Mouse (Mus musculus) cerebellum, adult 2 months (tissue): ENCODE measurements at regions not wholly inside any gene's neighbourhood (a gene's known extent, or its start where the extent isn't known, plus 50 kb on each side); places are given as distances from the start of the nearest gene placed in this dataset.

ENCODE experiments used
- DNase-seq, 2 experiments: peaks; one replicate each; pipeline ENCODE4 v3.0.0; 2021
- H3K27ac ChIP-seq: fragments of 200-500 bp; 2 replicates; pipeline ENCODE4 v1.5.1; 2012; ENCODE audit warnings: low read length, control low read depth, inconsistent platforms; ENCODE audit not compliant: insufficient read depth
- H3K27me3 ChIP-seq: fragments of 200-500 bp; 2 replicates; pipeline ENCODE4 v1.6.1; 2012; ENCODE audit warnings: inconsistent platforms, mild to moderate bottlenecking, low read length, moderate library complexity; ENCODE audit not compliant: control insufficient read depth, insufficient read depth
- H3K4me1 ChIP-seq: fragments of 200-500 bp; 2 replicates; pipeline ENCODE4 v1.6.1; 2011; ENCODE audit warnings: low read length; ENCODE audit not compliant: control insufficient read depth, insufficient read depth
- H3K4me3 ChIP-seq: fragments of 200-500 bp; replicated peaks from 2 replicates; pipeline ENCODE3; 2011; ENCODE audit warnings: mild to moderate bottlenecking, low read depth, low read length, control low read depth; ENCODE audit not compliant: insufficient read depth
- CTCF ChIP-seq: fragments of 200-500 bp; IDR thresholded peaks from 2 replicates; pipeline ENCODE4 v1.5.1; 2011; ENCODE audit warnings: low read depth, mild to moderate bottlenecking, control low read depth, low read length, moderate library complexity, borderline replicate concordance; ENCODE audit not compliant: insufficient read depth
- POLR2A ChIP-seq: fragments of 200-500 bp; IDR thresholded peaks from 2 replicates; pipeline ENCODE4 v1.6.1; 2011; ENCODE audit warnings: low read length, control low read depth, borderline replicate concordance; ENCODE audit not compliant: insufficient read depth
- WGBS: fragments of 180-500 bp; shearing (Covaris S2); methylation state at CpG from one replicate; pipeline ENCODE4 v1.1.7; 2018; 5-methylcytosine and 5-hydroxymethylcytosine counted together

- H3K4me3 ChIP-seq, result no peak overlapping the region
- H3K27ac ChIP-seq, result no peak overlapping the region
- H3K4me1 ChIP-seq, result peaks cover 6% of the 10 kb centered on the region; the same call in 1 of the 2 replicates
- WGBS, result 91% methylated on average over 3 of the region's 3 CpGs
- TF ChIP-seq CTCF (no peak), POLR2A (no peak)
- DNase-seq, result no peak
- H3K27me3 ChIP-seq, result no peaks in the 10 kb centered on the region
Measured at GRCm38 (mm10) chr13:99062936-99063335, 78.6 kb upstream of the 1700024P04Rik start.

- peak; percentile 33 to 56 for DNase-seq
- H3K27ac ChIP-seq, result no peak overlapping the region
- 38% methylated on average over 13 of the region's 13 CpGs for WGBS
- no peaks in the 10 kb centered on the region for H3K27me3 ChIP-seq
- H3K4me3 ChIP-seq, result no peak overlapping the region
- peaks cover 7% of the 10 kb centered on the region; the same call in 1 of the 2 replicates for H3K4me1 ChIP-seq
- TF ChIP-seq CTCF (no peak), POLR2A (no peak)
Measured at GRCm38 (mm10) chr13:99058131-99058970, 74.0 kb upstream of the 1700024P04Rik start.

GRCm38 (mm10) chr13:99057696-99058095 lies 73.3 kb upstream of the 1700024P04Rik start:
- 95% methylated on average over 6 of the region's 6 CpGs for WGBS
- no peak overlapping the region for H3K27ac ChIP-seq
- H3K4me3 ChIP-seq, result no peak overlapping the region

GRCm38 (mm10) chr13:99057293-99057588 lies 72.9 kb upstream of the 1700024P04Rik start:
- TF ChIP-seq CTCF (no peak), POLR2A (no peak)
- Histone ChIP-seq H3K27ac (no peak overlapping the region), H3K4me3 (no peak overlapping the region), H3K27me3 (no peaks in the 10 kb centered on the region), H3K4me1 (peaks cover 7% of the 10 kb centered on the region; the same call in 1 of the 2 replicates)
- no peak for DNase-seq
- 67% methylated on average over 3 of the region's 3 CpGs for WGBS

More at GRCm38 (mm10) chr13:99057696-99058095, 73.3 kb upstream of the 1700024P04Rik start:
- no peak for DNase-seq
- TF ChIP-seq POLR2A, result no peak
- TF ChIP-seq CTCF, result no peak
- Histone ChIP-seq H3K27me3 (no peaks in the 10 kb centered on the region), H3K4me1 (peaks cover 7% of the 10 kb centered on the region; the same call in 1 of the 2 replicates)

GRCm38 (mm10) chr13:99056432-99057292 lies 72.3 kb upstream of the 1700024P04Rik start:
- WGBS, result 42% methylated on average over 19 of the region's 19 CpGs
- TF ChIP-seq CTCF (no peak), POLR2A (no peak)
- Histone ChIP-seq H3K4me3 (no peak overlapping the region), H3K27me3 (no peaks in the 10 kb centered on the region), H3K27ac (no peak overlapping the region), H3K4me1 (peaks cover 7% of the 10 kb centered on the region; the same call in 1 of the 2 replicates)
- DNase-seq, result no peak

- 26% methylated on average over 11 of the region's 11 CpGs for WGBS
- TF ChIP-seq CTCF, result no peak
- TF ChIP-seq POLR2A, result no peak
- no peak overlapping the region for H3K4me3 ChIP-seq
- no peak for DNase-seq
- no peaks in the 10 kb centered on the region for H3K27me3 ChIP-seq
- H3K27ac ChIP-seq, result no peak overlapping the region
- H3K4me1 ChIP-seq, result peaks cover 7% of the 10 kb centered on the region; the same call in 1 of the 2 replicates
Measured at GRCm38 (mm10) chr13:99055609-99056321, 71.4 kb upstream of the 1700024P04Rik start.

- no peak overlapping the region for H3K4me3 ChIP-seq
- WGBS, result 95% methylated on average over 1 of the region's 1 CpGs
- DNase-seq, result no peak
- H3K4me1 ChIP-seq, result no peaks in the 10 kb centered on the region
- no peak for TF ChIP-seq CTCF
- TF ChIP-seq POLR2A, result no peak
- no peak overlapping the region for H3K27ac ChIP-seq
- no peaks in the 10 kb centered on the region for H3K27me3 ChIP-seq
Measured at GRCm38 (mm10) chr13:99052076-99052475, 67.7 kb upstream of the 1700024P04Rik start.
